Mouse (Mus musculus): ENCODE data around the gene Cbfa2t3. TPM values are rescaled to one million over a fixed set of nuclear protein-coding genes. Genes with fewer than 3 reads are reported as not detected.

The Cbfa2t3 gene
- polyA plus RNA-seq, 1 experiment from 2014 or later, result 3.3 TPM

- Histone ChIP-seq H3K4me2 (ENCODE audit: low read depth, severe bottlenecking) (no peak overlapping the region), H3K4me3 (ENCODE audit: low read depth, low read length) (no peak overlapping the region), H3K27ac (replicated peaks; ENCODE audit: low read depth, low read length) (no peak overlapping the region), H3K36me3 (ENCODE audit: control insufficient read depth, insufficient read depth, low read length) (no peaks in the 10 kb centered on the region), H3K9ac (ENCODE audit: low read length) (no peak overlapping the region), H3K9me3 (ENCODE audit: control insufficient read depth, low read length) (no peaks in the 10 kb centered on the region), H3K4me1 (ENCODE audit: control insufficient read depth, insufficient read depth, low read length) (peaks cover 18% of the 10 kb centered on the region), H3K27me3 (ENCODE audit: control insufficient read depth, insufficient read depth, low read length) (no peaks in the 10 kb centered on the region)
- no peak for ATAC-seq (ENCODE audit: insufficient number of reproducible peaks, low FRiP score, low TSS enrichment, low read depth)
- no peak for DNase-seq (ENCODE audit: low spot score)
- 37% methylated on average over 10 of the region's 10 CpGs for WGBS
Measured at GRCm38 (mm10) chr8:122702301-122702941, 3.5 kb upstream of the Cbfa2t3 start.

GRCm38 (mm10) chr8:122701441-122702185 is 2.7 kb upstream of the Cbfa2t3 start:
- peaks cover 18% of the 10 kb centered on the region for H3K4me1 ChIP-seq (ENCODE audit: control insufficient read depth, insufficient read depth, low read length)
- no peak overlapping the region for H3K27ac ChIP-seq (replicated peaks; ENCODE audit: low read depth, low read length)
- H3K27me3 ChIP-seq (ENCODE audit: control insufficient read depth, insufficient read depth, low read length), result no peaks in the 10 kb centered on the region
- ATAC-seq (ENCODE audit: insufficient number of reproducible peaks, low FRiP score, low TSS enrichment, low read depth) (no peak), DNase-seq (ENCODE audit: low spot score) (no peak)
- no peak overlapping the region for H3K9ac ChIP-seq (ENCODE audit: low read length)
- 75% methylated on average over 12 of the region's 12 CpGs for WGBS
- H3K9me3 ChIP-seq (ENCODE audit: control insufficient read depth, low read length), result no peaks in the 10 kb centered on the region
- no peaks in the 10 kb centered on the region for H3K36me3 ChIP-seq (ENCODE audit: control insufficient read depth, insufficient read depth, low read length)
- no peak overlapping the region for H3K4me2 ChIP-seq (ENCODE audit: low read depth, severe bottlenecking)
- H3K4me3 ChIP-seq (ENCODE audit: low read depth, low read length), result no peak overlapping the region

- DNase-seq (ENCODE audit: low spot score) (no peak), ATAC-seq (ENCODE audit: insufficient number of reproducible peaks, low FRiP score, low TSS enrichment, low read depth) (no peak)
- peaks cover 19% of the 10 kb centered on the region for H3K4me1 ChIP-seq (ENCODE audit: control insufficient read depth, insufficient read depth, low read length)
- H3K9ac ChIP-seq (ENCODE audit: low read length), result no peak overlapping the region
- no peaks in the 10 kb centered on the region for H3K27me3 ChIP-seq (ENCODE audit: control insufficient read depth, insufficient read depth, low read length)
- 58% methylated on average over 13 of the region's 13 CpGs for WGBS
- no peaks in the 10 kb centered on the region for H3K9me3 ChIP-seq (ENCODE audit: control insufficient read depth, low read length)
- peak overlapping the region; percentile 7; the same call in 1 of the 2 replicates for H3K4me2 ChIP-seq (ENCODE audit: low read depth, severe bottlenecking)
- no peaks in the 10 kb centered on the region for H3K36me3 ChIP-seq (ENCODE audit: control insufficient read depth, insufficient read depth, low read length)
- H3K27ac ChIP-seq (replicated peaks; ENCODE audit: low read depth, low read length), result no peak overlapping the region
- H3K4me3 ChIP-seq (ENCODE audit: low read depth, low read length), result no peak overlapping the region
Measured at GRCm38 (mm10) chr8:122700628-122701027, 1.7 kb upstream of the Cbfa2t3 start.

GRCm38 (mm10) chr8:122698254-122698768 is 598 bp downstream of the Cbfa2t3 start:
- WGBS, result 79% methylated on average over 5 of the region's 5 CpGs
- DNase-seq (ENCODE audit: low spot score) (no peak), ATAC-seq (ENCODE audit: insufficient number of reproducible peaks, low FRiP score, low TSS enrichment, low read depth) (no peak)
- H3K4me1 ChIP-seq (ENCODE audit: control insufficient read depth, insufficient read depth, low read length), result peaks cover 20% of the 10 kb centered on the region
- H3K4me2 ChIP-seq (ENCODE audit: low read depth, severe bottlenecking), result no peak overlapping the region; the same call in 1 of the 2 replicates
- no peaks in the 10 kb centered on the region for H3K36me3 ChIP-seq (ENCODE audit: control insufficient read depth, insufficient read depth, low read length)
- no peak overlapping the region for H3K27ac ChIP-seq (replicated peaks; ENCODE audit: low read depth, low read length)
- no peak overlapping the region for H3K4me3 ChIP-seq (ENCODE audit: low read depth, low read length)
- H3K27me3 ChIP-seq (ENCODE audit: control insufficient read depth, insufficient read depth, low read length), result no peaks in the 10 kb centered on the region
- no peaks in the 10 kb centered on the region for H3K9me3 ChIP-seq (ENCODE audit: control insufficient read depth, low read length)
- no peak overlapping the region for H3K9ac ChIP-seq (ENCODE audit: low read length)

- H3K4me1 ChIP-seq (ENCODE audit: control insufficient read depth, insufficient read depth, low read length), result peaks cover 20% of the 10 kb centered on the region
- no peaks in the 10 kb centered on the region for H3K36me3 ChIP-seq (ENCODE audit: control insufficient read depth, insufficient read depth, low read length)
- H3K9ac ChIP-seq (ENCODE audit: low read length), result no peak overlapping the region
- DNase-seq (ENCODE audit: low spot score), result no peak
- no peak for ATAC-seq (ENCODE audit: insufficient number of reproducible peaks, low FRiP score, low TSS enrichment, low read depth)
- no peaks in the 10 kb centered on the region for H3K9me3 ChIP-seq (ENCODE audit: control insufficient read depth, low read length)
- no peaks in the 10 kb centered on the region for H3K27me3 ChIP-seq (ENCODE audit: control insufficient read depth, insufficient read depth, low read length)
- 68% methylated on average over 6 of the region's 6 CpGs for WGBS
- no peak overlapping the region for H3K27ac ChIP-seq (replicated peaks; ENCODE audit: low read depth, low read length)
- no peak overlapping the region for H3K4me2 ChIP-seq (ENCODE audit: low read depth, severe bottlenecking)
- H3K4me3 ChIP-seq (ENCODE audit: low read depth, low read length), result no peak overlapping the region
Measured at GRCm38 (mm10) chr8:122697586-122697985, 1.3 kb downstream of the Cbfa2t3 start.

GRCm38 (mm10) chr8:122697181-122697581 is 1.7 kb downstream of the Cbfa2t3 start:
- Histone ChIP-seq H3K9me3 (ENCODE audit: control insufficient read depth, low read length) (no peaks in the 10 kb centered on the region), H3K27ac (replicated peaks; ENCODE audit: low read depth, low read length) (no peak overlapping the region), H3K4me1 (ENCODE audit: control insufficient read depth, insufficient read depth, low read length) (peaks cover 20% of the 10 kb centered on the region), H3K36me3 (ENCODE audit: control insufficient read depth, insufficient read depth, low read length) (no peaks in the 10 kb centered on the region), H3K4me2 (ENCODE audit: low read depth, severe bottlenecking) (no peak overlapping the region), H3K9ac (ENCODE audit: low read length) (no peak overlapping the region), H3K27me3 (ENCODE audit: control insufficient read depth, insufficient read depth, low read length) (no peaks in the 10 kb centered on the region), H3K4me3 (ENCODE audit: low read depth, low read length) (no peak overlapping the region)
- 81% methylated on average over 3 of the region's 3 CpGs for WGBS
- no peak for ATAC-seq (ENCODE audit: insufficient number of reproducible peaks, low FRiP score, low TSS enrichment, low read depth)
- no peak for DNase-seq (ENCODE audit: low spot score)

GRCm38 (mm10) chr8:122695438-122696042 is 3.4 kb downstream of the Cbfa2t3 start:
- Histone ChIP-seq H3K27me3 (ENCODE audit: control insufficient read depth, insufficient read depth, low read length) (no peaks in the 10 kb centered on the region), H3K27ac (replicated peaks; ENCODE audit: low read depth, low read length) (no peak overlapping the region), H3K9ac (ENCODE audit: low read length) (no peak overlapping the region), H3K4me2 (ENCODE audit: low read depth, severe bottlenecking) (no peak overlapping the region), H3K9me3 (ENCODE audit: control insufficient read depth, low read length) (no peaks in the 10 kb centered on the region), H3K36me3 (ENCODE audit: control insufficient read depth, insufficient read depth, low read length) (no peaks in the 10 kb centered on the region), H3K4me1 (ENCODE audit: control insufficient read depth, insufficient read depth, low read length) (peaks cover 7% of the 10 kb centered on the region; the same call in 1 of the 2 replicates), H3K4me3 (ENCODE audit: low read depth, low read length) (no peak overlapping the region)
- DNase-seq (ENCODE audit: low spot score) (no peak), ATAC-seq (ENCODE audit: insufficient number of reproducible peaks, low FRiP score, low TSS enrichment, low read depth) (no peak)
- 35% methylated on average over 7 of the region's 7 CpGs for WGBS

GRCm38 (mm10) chr8:122692152-122692551 is 6.8 kb downstream of the Cbfa2t3 start:
- no peaks in the 10 kb centered on the region for H3K27me3 ChIP-seq (ENCODE audit: control insufficient read depth, insufficient read depth, low read length)
- 0 out of 2 replicates have a peak, but pooled peaks cover 2% of the 10 kb centered on the region for H3K4me1 ChIP-seq (ENCODE audit: control insufficient read depth, insufficient read depth, low read length)
- no peaks in the 10 kb centered on the region for H3K36me3 ChIP-seq (ENCODE audit: control insufficient read depth, insufficient read depth, low read length)

More at GRCm38 (mm10) chr8:122692152-122692551, 6.8 kb downstream of the Cbfa2t3 start:
- Histone ChIP-seq H3K27ac (replicated peaks; ENCODE audit: low read depth, low read length) (no peak overlapping the region), H3K4me3 (ENCODE audit: low read depth, low read length) (no peak overlapping the region), H3K4me2 (ENCODE audit: low read depth, severe bottlenecking) (no peak overlapping the region), H3K9ac (ENCODE audit: low read length) (no peak overlapping the region), H3K9me3 (ENCODE audit: control insufficient read depth, low read length) (no peaks in the 10 kb centered on the region)
- ATAC-seq (ENCODE audit: insufficient number of reproducible peaks, low FRiP score, low TSS enrichment, low read depth) (no peak), DNase-seq (ENCODE audit: low spot score) (no peak)
- WGBS, result 78% methylated on average over 8 of the region's 8 CpGs

Measured in limb, embryonic 11.5 days (tissue).